Mouse (Mus musculus) small intestine, adult 2 months (tissue): ENCODE data around the gene Chrm4. TPM values are rescaled to one million over a fixed set of nuclear protein-coding genes. Genes with fewer than 3 reads are reported as not detected.
A peak's percentile ranks its signal among the peaks of the same experiment; 100 is the strongest.

Source experiments
- H3K27ac ChIP-seq: fragments of 200-500 bp; 2 replicates; pipeline ENCODE4 v1.5.1; 2012; ENCODE audit warnings: low read depth, low read length, control low read depth, inconsistent platforms; ENCODE audit not compliant: insufficient read depth
- H3K27me3 ChIP-seq: fragments of 200-500 bp; 2 replicates; pipeline ENCODE4 v1.6.1; 2012; ENCODE audit warnings: mild to moderate bottlenecking, moderate library complexity, low read length, inconsistent platforms; ENCODE audit not compliant: control insufficient read depth, insufficient read depth
- H3K36me3 ChIP-seq: fragments of 200-500 bp; 2 replicates; pipeline ENCODE4 v1.6.1; 2012; ENCODE audit warnings: mild to moderate bottlenecking, low read length, control low read depth, inconsistent platforms; ENCODE audit not compliant: control insufficient read depth, insufficient read depth
- H3K4me1 ChIP-seq: fragments of 200-500 bp; 2 replicates; pipeline ENCODE4 v1.6.1; 2012; ENCODE audit warnings: low read length, inconsistent platforms, mixed read lengths; ENCODE audit not compliant: control insufficient read depth, insufficient read depth, insufficient read length
- H3K4me3 ChIP-seq: fragments of 200-500 bp; 2 replicates; pipeline ENCODE4 v1.5.1; 2012; ENCODE audit warnings: low read depth, mild to moderate bottlenecking, control low read depth, inconsistent platforms, low read length, moderate library complexity
- CTCF ChIP-seq: fragments of 200-500 bp; IDR thresholded peaks from 2 replicates; pipeline ENCODE4 v1.5.1; 2012; ENCODE audit warnings: low read depth, mild to moderate bottlenecking, control low read depth, inconsistent platforms, low read length, moderate library complexity, mixed read lengths; ENCODE audit not compliant: insufficient replicate concordance, insufficient read length; ENCODE audit errors: extremely low read depth
- POLR2A ChIP-seq: fragments of 200-500 bp; IDR thresholded peaks from 2 replicates; pipeline ENCODE4 v1.6.1; 2012; ENCODE audit warnings: low read depth, mild to moderate bottlenecking, control low read depth, inconsistent platforms, low read length, moderate library complexity
- WGBS: fragments of 180-500 bp; shearing (Covaris S2); methylation state at CpG from one replicate; pipeline ENCODE4 v1.1.7; 2018; 5-methylcytosine and 5-hydroxymethylcytosine counted together
- polyA plus RNA-seq: library from polyadenylated mRNA; depleted of rRNA; stranded (reverse); fragments of >200 nt; gene quantifications from 2 replicates; pipeline ENCODE4 v1.2.3, GENCODE M21; 2012

Chrm4 gene
- polyA plus RNA-seq, 1 experiment = 2.9 TPM

GRCm38 (mm10) chr2:91934826-91935525 lies 7.9 kb downstream of the Chrm4 start:
- H3K27ac ChIP-seq = no peak overlapping the region
- no peak overlapping the region for H3K4me3 ChIP-seq
- no peak for TF ChIP-seq POLR2A
- no peak for TF ChIP-seq CTCF
- peaks cover 74% of the 10 kb centered on the region for H3K36me3 ChIP-seq
- WGBS = 75% methylated on average over 9 of the region's 9 CpGs
- H3K27me3 ChIP-seq = no peaks in the 10 kb centered on the region
- H3K4me1 ChIP-seq = peaks cover 37% of the 10 kb centered on the region

DNA sequence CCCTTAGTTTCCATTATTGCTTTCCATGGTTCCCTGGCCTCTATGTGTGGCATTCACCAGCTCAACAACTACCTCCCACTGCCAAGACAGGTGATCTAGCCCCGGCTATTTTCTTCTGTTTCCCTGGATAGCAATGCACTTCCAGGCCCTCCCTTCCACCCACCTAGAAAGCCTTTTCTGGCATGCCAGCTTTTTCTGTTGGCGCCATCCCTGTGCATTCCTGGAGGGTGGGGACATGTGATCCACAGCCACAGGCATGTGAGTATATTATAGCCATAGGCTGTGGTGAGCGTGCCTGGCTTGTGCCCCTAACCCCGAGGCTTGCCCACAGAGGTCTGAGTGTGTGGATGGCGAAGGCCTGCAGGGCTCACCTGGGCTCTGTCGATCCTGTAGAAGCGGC lies 9.1 kb downstream of the Chrm4 start:
- Histone ChIP-seq H3K27ac (no peak overlapping the region), H3K27me3 (no peaks in the 10 kb centered on the region), H3K4me3 (no peak overlapping the region), H3K36me3 (peaks cover 83% of the 10 kb centered on the region), H3K4me1 (peaks cover 26% of the 10 kb centered on the region)
- TF ChIP-seq POLR2A (no peak), CTCF (no peak)
- WGBS = 94% methylated on average over 7 of the region's 7 CpGs

DNA sequence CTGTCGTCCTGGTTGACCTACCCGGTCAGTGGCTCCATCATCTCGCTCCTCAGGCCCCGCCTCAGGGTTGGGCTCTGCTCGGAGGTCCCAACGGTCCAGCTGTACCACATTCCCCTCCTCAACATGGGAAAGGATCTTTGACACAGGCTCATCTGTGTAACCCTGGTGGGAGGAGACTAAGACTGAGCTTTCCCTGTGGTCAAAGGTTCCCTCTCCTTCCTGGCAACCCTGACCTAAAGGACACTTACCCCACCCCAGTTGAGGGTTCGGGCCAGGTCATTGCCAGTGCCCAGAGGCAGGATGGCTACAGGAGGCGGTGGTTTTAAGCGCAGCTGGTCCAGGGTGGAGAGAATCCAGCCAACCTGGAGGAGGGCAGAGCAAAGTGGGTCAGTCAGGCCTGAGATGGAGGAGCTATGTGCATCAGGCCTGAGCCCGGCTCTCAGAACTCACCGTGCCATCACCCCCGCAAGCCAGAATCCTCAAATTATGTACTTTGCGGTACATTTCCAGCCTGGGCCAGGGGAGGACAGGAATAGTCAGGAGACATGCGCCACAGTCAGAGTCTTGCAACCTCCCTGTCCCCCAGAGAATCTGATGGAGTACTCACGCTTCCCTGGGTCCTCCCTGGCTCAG lies 12.4 kb downstream of the Chrm4 start:
- H3K4me3 ChIP-seq = no peak overlapping the region
- TF ChIP-seq POLR2A (no peak), CTCF (no peak)
- no peaks in the 10 kb centered on the region for H3K27me3 ChIP-seq
- H3K4me1 ChIP-seq = peaks cover 10% of the 10 kb centered on the region; the same call in 1 of the 2 replicates
- WGBS = 72% methylated on average over 15 of the region's 15 CpGs
- peak overlapping the region; percentile 72 for H3K27ac ChIP-seq
- peaks cover 78% of the 10 kb centered on the region for H3K36me3 ChIP-seq

DNA sequence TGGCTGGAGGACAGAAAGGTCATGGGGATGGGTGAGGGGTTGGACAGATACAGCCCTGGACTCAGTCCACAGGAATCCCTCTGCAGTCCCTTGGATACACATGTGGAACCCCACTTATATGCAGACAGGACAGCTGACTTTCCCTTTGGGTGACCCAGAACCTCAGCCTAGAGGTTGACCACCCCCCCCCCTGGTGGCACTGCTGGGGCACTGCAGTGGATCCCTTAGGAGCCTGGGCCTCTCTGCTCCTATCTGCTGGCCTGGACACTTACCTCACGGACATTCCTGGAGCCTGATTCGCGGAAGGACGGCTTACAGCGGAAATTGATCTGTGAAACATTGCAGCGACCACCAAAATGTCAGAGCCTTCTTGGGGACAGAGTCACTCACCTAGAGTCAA lies 15.3 kb downstream of the Chrm4 start:
- Histone ChIP-seq H3K36me3 (peaks cover 55% of the 10 kb centered on the region), H3K4me3 (no peak overlapping the region), H3K27me3 (no peaks in the 10 kb centered on the region), H3K4me1 (peaks cover 13% of the 10 kb centered on the region), H3K27ac (no peak overlapping the region)
- TF ChIP-seq CTCF (peak; percentile 42; the same call in 1 of the 2 replicates), POLR2A (no peak)
- WGBS = 75% methylated on average over 6 of the region's 6 CpGs

- Histone ChIP-seq H3K36me3 (peaks cover 35% of the 10 kb centered on the region), H3K27ac (no peak overlapping the region), H3K4me1 (peaks cover 28% of the 10 kb centered on the region), H3K4me3 (no peak overlapping the region), H3K27me3 (no peaks in the 10 kb centered on the region)
- TF ChIP-seq POLR2A = no peak
- peak; percentile 91 for TF ChIP-seq CTCF
- WGBS = 50% methylated on average over 13 of the region's 13 CpGs
Observed at GRCm38 (mm10) chr2:91944170-91944950, 17.3 kb downstream of the Chrm4 start.

DNA sequence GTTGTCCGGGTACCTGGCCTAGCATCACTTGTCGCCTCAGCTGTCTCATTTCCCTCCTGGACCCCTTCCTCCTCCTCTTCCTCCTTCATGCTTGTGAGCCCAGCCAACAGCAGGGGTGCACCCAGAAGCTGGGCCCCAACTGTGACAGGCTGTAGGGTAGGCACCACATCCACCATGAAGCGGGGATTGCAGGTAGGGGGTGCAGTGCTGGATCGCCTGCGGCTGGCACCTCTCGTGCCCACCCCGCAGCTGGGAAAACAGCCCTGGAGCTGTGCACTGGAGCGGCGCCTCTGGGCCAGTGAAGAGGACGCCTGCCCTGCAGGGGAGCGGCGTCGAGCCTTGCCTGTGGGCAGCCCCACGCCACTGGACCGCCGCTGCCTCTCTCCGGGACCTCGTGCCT lies 18.4 kb downstream of the Chrm4 start, which contains the start of gene Gm9821:
TSS of gene Gm9821 (plus strand) at position 221 of the 400 bp plus-strand sequence.
- no peak for TF ChIP-seq POLR2A
- no peak for TF ChIP-seq CTCF
- Histone ChIP-seq H3K27ac (no peak within 1 kb of the TSS), H3K27me3 (no peaks in the 10 kb centered on the region), H3K4me3 (no peak within 1 kb of the TSS), H3K36me3 (peaks cover 25% of the 10 kb centered on the region), H3K4me1 (peaks cover 34% of the 10 kb centered on the region)
- 92% methylated on average over 18 of the region's 18 CpGs for WGBS

DNA sequence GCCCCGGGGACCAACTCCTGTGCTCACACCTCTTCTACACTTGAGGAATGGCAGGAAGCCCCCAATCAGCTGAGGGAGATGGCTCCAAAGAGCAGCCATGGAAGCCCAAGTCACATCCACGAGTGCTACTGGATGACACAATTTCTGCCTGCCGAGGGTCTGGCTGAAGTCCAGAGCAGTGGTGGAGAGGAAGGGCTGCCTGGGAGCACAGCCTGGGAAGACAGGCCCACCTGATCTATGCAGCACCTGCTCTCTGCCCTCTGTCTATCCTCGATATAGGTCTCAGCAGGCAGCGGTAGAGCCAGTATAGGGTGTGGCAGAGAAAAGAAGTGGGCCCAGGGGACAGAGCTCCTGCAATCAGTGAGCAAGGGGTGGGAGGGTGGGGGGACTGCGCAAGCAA lies 19.8 kb downstream of the Chrm4 start:
- TF ChIP-seq CTCF = no peak
- no peak for TF ChIP-seq POLR2A
- no peak overlapping the region for H3K4me3 ChIP-seq
- 21% methylated on average over 6 of the region's 6 CpGs for WGBS
- no peak overlapping the region for H3K27ac ChIP-seq
- H3K4me1 ChIP-seq = peaks cover 37% of the 10 kb centered on the region
- no peaks in the 10 kb centered on the region for H3K27me3 ChIP-seq
- peaks cover 17% of the 10 kb centered on the region for H3K36me3 ChIP-seq
